Mouse (Mus musculus): ENCODE data around the gene Atxn2.

DNA sequence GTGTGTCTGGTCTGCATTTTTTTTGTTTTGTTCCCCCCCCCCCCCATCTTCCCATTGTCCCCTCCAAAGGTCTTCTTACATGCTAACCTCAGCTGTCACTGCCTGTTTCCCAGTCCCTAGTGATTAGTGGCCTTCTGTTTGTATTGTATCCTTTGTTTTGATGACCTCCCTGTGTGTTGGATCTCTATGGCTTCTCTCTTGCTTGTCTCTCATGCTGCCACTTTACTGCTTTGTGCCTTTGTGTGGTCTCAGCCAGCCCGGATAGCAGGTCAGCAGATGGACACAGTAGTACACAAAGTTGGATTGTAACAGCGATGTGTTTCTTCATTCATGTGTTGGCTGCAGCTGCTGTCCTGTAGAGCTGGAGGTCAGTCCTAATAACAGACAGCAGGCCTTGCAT, 46.8 kb downstream of the Atxn2 start:
- TF ChIP-seq CTCF (conservative IDR thresholded peaks at IDR 0.05; ENCODE audit: low read length) (no peak), POU5F1 (IDR thresholded peaks at IDR 0.05; ENCODE audit: borderline replicate concordance, low read length) (no peak), NANOG (IDR thresholded peaks at IDR 0.05; ENCODE audit: borderline replicate concordance, low read length) (no peak)
